Mouse (Mus musculus) stomach, embryonic 16.5 days (tissue): ENCODE measurements around the gene Dnm1. TPM values are rescaled to one million over a fixed set of nuclear protein-coding genes. Genes with fewer than 3 reads are reported as not detected.
A peak's percentile ranks its signal among the peaks of the same experiment; 100 is the strongest.

Experiments
- ATAC-seq: fragments of 200-750 bp; cut with Nextera tagmentation; 2 replicates; pipeline ENCODE4 v1.8.0; 2017; ENCODE audit warnings: moderate number of reproducible peaks, moderate TSS enrichment; ENCODE audit not compliant: insufficient read depth, low FRiP score
- H3K27ac ChIP-seq: fragments of 300-500 bp; sonication (generic); 2 replicates; pipeline ENCODE4 v1.5.1; 2014; ENCODE audit warnings: low read length
- H3K27me3 ChIP-seq: fragments of 300-500 bp; sonication (generic); 2 replicates; pipeline ENCODE4 v1.6.1; 2014; ENCODE audit warnings: low read length, control low read depth, mixed read lengths; ENCODE audit not compliant: control insufficient read depth, insufficient read depth
- H3K36me3 ChIP-seq: fragments of 300-500 bp; sonication (generic); 2 replicates; pipeline ENCODE4 v1.6.1; 2014; ENCODE audit warnings: low read length; ENCODE audit not compliant: control insufficient read depth, insufficient read depth
- H3K4me1 ChIP-seq: fragments of 300-500 bp; sonication (generic); 2 replicates; pipeline ENCODE4 v1.6.1; 2014; ENCODE audit warnings: low read length, control low read depth, mixed read lengths; ENCODE audit not compliant: control insufficient read depth, insufficient read depth
- H3K4me2 ChIP-seq: fragments of 300-500 bp; sonication (generic); 2 replicates; pipeline ENCODE4 v1.6.1; 2014; ENCODE audit warnings: low read depth, low read length, mixed read lengths
- H3K4me3 ChIP-seq: fragments of 300-500 bp; sonication (generic); replicated peaks from 2 replicates; pipeline ENCODE4 v1.5.1; 2014; ENCODE audit warnings: mild to moderate bottlenecking, low read length
- H3K9ac ChIP-seq: fragments of 300-500 bp; sonication (generic); 2 replicates; pipeline ENCODE4 v1.6.1; 2014; ENCODE audit warnings: low read length
- H3K9me3 ChIP-seq: fragments of 300-500 bp; sonication (generic); replicated peaks from 2 replicates; pipeline ENCODE4 v1.6.1; 2016; ENCODE audit warnings: low read length, control low read depth; ENCODE audit not compliant: control insufficient read depth
- WGBS: fragments of 180-500 bp; shearing (Covaris S2); extraction: QIAGEN DNeasy Blood & Tissue Kit; methylation state at CpG from one replicate; pipeline ENCODE4 v1.1.7; 2014; 5-methylcytosine and 5-hydroxymethylcytosine counted together
- polyA plus RNA-seq: library from polyadenylated mRNA; unstranded; fragments of >200 nt; fragmentation: Nextera tagmentation; extraction: Ambion mirVana; gene quantifications from 2 replicates; pipeline ENCODE4 v1.2.1, GENCODE M21; 2015

The Dnm1 gene
- polyA plus RNA-seq, 1 experiment from 2014 or later, result 8.1 TPM

DNA sequence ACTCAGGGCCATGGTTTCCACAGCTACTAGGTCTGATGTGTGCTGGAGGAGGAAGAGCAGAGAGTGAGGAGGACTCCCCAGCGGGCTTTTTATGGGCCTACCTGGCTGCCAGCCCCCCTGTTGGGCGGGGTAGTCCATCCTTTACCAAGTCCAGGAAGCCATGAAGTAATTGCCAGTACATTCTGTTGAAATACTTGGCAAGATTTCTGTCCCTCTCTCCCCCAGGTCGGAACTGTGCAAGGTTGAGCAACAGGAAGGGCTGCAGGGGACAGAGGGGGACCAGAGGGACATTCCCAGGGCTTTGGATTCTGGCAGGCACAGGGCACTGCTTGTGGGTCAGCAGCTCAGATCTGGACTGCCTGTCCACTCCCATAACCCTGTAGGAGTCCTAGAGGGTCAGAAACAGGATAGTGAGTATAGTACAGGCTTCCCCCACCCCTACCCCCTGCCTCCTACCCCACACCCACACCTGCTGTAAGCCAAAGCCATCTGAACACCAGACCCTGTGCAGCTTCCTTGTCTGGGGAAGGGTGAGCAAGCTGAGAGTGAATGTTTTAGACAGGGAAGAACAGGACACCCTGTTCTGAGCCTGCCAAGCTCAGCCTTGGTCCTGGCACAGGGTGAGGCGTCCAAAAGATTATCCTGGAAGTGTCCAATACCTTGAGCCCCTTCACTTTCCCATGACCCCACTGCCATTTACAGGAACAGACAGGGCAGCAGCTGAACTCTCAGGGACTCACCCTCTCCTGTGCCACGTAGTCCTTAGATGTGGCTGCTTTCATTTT lies 34.8 kb upstream of the Dnm1 start, which contains the start of gene Lcn2:
Gene Lcn2 (minus strand): TSS at position 547 of the 785 bp plus-strand sequence.
- Histone ChIP-seq H3K4me3 (no peak within 1 kb of the TSS), H3K4me2 (no peak within 1 kb of the TSS), H3K4me1 (no peaks in the 10 kb centered on the region), H3K9ac (no peak within 1 kb of the TSS; the same call in 1 of the 2 replicates), H3K27me3 (0 out of 2 replicates have a peak, but pooled peaks cover 2% of the 10 kb centered on the region), H3K9me3 (no peaks in the 10 kb centered on the region), H3K27ac (no peak within 1 kb of the TSS), H3K36me3 (no peaks in the 10 kb centered on the region)
- ATAC-seq, result no peak
- 51% methylated on average over 5 of the region's 5 CpGs for WGBS

DNA sequence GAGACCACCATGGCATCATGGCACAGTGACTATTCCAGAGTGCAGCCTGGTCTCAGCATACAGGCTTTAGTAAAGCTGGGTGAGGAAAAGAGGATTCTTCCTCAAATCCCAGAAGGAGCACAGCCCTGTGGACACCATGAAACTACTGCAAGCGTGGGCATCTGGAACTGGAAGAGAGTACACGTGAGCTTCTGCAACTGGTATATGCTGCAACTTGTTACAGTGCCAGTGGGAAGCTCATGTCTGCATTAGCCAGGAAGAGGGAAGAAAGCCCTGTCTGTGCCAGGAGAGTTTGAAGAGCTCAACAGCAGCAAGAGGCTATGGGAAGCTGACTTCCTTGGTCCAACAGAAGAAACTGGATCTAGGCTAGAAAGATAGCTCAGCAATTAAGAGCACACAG lies 29.6 kb upstream of the Dnm1 start:
- Histone ChIP-seq H3K9me3 (no peaks in the 10 kb centered on the region), H3K4me3 (no peak overlapping the region), H3K27me3 (0 out of 2 replicates have a peak, but pooled peaks cover 2% of the 10 kb centered on the region), H3K4me2 (no peak overlapping the region), H3K9ac (no peak overlapping the region), H3K27ac (no peak overlapping the region), H3K36me3 (no peaks in the 10 kb centered on the region), H3K4me1 (peaks cover 6% of the 10 kb centered on the region; the same call in 1 of the 2 replicates)
- ATAC-seq, result no peak
- WGBS, result 79% methylated on average over 2 of the region's 2 CpGs

- WGBS, result 1% methylated on average over 46 of the region's 47 CpGs
- peak; percentile 93 for ATAC-seq
- H3K4me3 ChIP-seq, result peak within 1 kb of the TSS; percentile 66
- H3K9me3 ChIP-seq, result no peaks in the 10 kb centered on the region
- H3K27ac ChIP-seq, result peak within 1 kb of the TSS; percentile 39; the same call in 1 of the 2 replicates
- H3K9ac ChIP-seq, result peak within 1 kb of the TSS; percentile 71
- peak within 1 kb of the TSS; percentile 93 for H3K4me2 ChIP-seq
- peaks cover 6% of the 10 kb centered on the region; the same call in 1 of the 2 replicates for H3K4me1 ChIP-seq
- 0 out of 2 replicates have a peak, but pooled peaks cover 2% of the 10 kb centered on the region for H3K27me3 ChIP-seq
- H3K36me3 ChIP-seq, result no peaks in the 10 kb centered on the region
Measured at GRCm38 (mm10) chr2:32381775-32382223, 28.7 kb upstream of the Dnm1 start, which contains the start of gene 1110008P14Rik. TSS of gene 1110008P14Rik (minus strand) at chr2:32381938.

DNA sequence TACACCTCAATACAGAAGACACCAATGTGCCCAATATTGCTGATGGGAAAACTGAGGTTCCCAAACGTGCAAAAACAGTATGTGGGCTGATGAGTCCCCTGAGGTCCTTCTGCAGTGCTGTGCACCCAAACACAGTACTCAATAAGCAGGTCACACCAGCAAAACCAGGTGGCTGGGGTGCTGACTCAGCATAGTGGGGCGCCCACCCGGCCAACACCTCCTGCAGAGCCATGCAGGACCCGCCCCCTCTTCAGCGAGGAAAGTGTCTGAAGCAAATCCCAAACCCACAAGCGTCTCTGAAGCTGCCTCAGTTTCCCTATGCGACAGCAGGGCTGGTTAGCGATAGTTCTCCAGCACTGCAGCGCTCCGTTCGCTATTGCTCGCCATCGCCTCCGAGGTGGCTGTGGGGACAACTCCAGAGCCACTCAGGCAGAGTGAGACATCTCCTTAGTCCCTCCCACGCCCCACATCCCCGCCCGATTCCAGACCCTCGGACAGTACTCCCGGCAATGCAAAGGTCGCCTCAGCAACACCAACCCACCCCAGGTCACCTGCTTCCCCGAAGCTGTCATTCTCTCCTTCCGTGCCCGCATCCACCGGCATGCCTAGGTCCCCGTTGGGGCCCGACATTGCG lies 28.1 kb upstream of the Dnm1 start:
- no peaks in the 10 kb centered on the region for H3K9me3 ChIP-seq
- H3K27ac ChIP-seq, result peak overlapping the region; percentile 39; the same call in 1 of the 2 replicates
- peak overlapping the region; percentile 93 for H3K4me2 ChIP-seq
- H3K36me3 ChIP-seq, result 0 out of 2 replicates have a peak, but pooled peaks cover 2% of the 10 kb centered on the region
- 0 out of 2 replicates have a peak, but pooled peaks cover 2% of the 10 kb centered on the region for H3K27me3 ChIP-seq
- ATAC-seq, result peak; percentile 38
- peaks cover 6% of the 10 kb centered on the region; the same call in 1 of the 2 replicates for H3K4me1 ChIP-seq
- peak overlapping the region; percentile 66 for H3K4me3 ChIP-seq
- WGBS, result under 1% methylated on average over 27 of the region's 27 CpGs
- H3K9ac ChIP-seq, result peak overlapping the region; percentile 71

DNA sequence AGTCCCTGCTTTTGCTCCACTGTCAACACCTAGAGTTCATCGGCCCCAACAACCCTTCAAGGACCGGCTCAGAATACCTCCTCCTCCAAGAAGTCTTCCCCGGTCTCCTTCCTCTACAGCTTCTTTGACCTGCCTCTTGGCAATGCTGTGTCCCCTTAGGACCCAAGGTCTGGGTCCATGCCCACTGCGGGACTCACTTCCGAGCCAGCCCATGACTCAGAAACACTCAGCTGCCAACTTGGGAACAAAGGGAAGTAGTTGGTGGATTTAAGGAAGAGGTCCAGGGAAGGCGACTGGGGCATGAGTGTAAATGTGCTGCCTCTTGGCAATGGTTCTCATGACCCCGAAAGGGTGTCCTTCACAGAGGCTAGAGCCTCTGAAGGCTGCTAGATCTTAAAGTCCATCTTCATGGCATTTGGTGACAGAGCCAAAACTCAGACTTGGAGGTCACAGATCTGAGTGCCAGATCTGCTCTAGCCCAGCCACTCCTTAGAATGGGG lies 26.9 kb upstream of the Dnm1 start:
- Histone ChIP-seq H3K36me3 (peaks cover 11% of the 10 kb centered on the region; the same call in 1 of the 2 replicates), H3K9me3 (no peaks in the 10 kb centered on the region), H3K9ac (no peak overlapping the region), H3K4me3 (no peak overlapping the region), H3K27me3 (0 out of 2 replicates have a peak, but pooled peaks cover 2% of the 10 kb centered on the region), H3K4me2 (no peak overlapping the region), H3K27ac (no peak overlapping the region), H3K4me1 (peaks cover 6% of the 10 kb centered on the region; the same call in 1 of the 2 replicates)
- no peak for ATAC-seq
- WGBS, result 87% methylated on average over 7 of the region's 7 CpGs

GRCm38 (mm10) chr2:32376963-32377362 lies 23.8 kb upstream of the Dnm1 start:
- 91% methylated on average over 10 of the region's 10 CpGs for WGBS

GRCm38 (mm10) chr2:32375317-32375940 lies 22.3 kb upstream of the Dnm1 start:
- Histone ChIP-seq H3K9ac (no peak overlapping the region), H3K36me3 (peaks cover 13% of the 10 kb centered on the region), H3K9me3 (no peaks in the 10 kb centered on the region), H3K27ac (no peak overlapping the region), H3K27me3 (no peaks in the 10 kb centered on the region), H3K4me1 (no peaks in the 10 kb centered on the region), H3K4me2 (no peak overlapping the region), H3K4me3 (no peak overlapping the region)
- WGBS, result 85% methylated on average over 13 of the region's 13 CpGs
- ATAC-seq, result no peak

More at GRCm38 (mm10) chr2:32376963-32377362, 23.8 kb upstream of the Dnm1 start:
- no peak overlapping the region for H3K4me3 ChIP-seq
- peaks cover 11% of the 10 kb centered on the region for H3K36me3 ChIP-seq
- H3K27me3 ChIP-seq, result no peaks in the 10 kb centered on the region
- peaks cover 6% of the 10 kb centered on the region; the same call in 1 of the 2 replicates for H3K4me1 ChIP-seq
- no peak overlapping the region for H3K4me2 ChIP-seq
- H3K9ac ChIP-seq, result no peak overlapping the region
- no peaks in the 10 kb centered on the region for H3K9me3 ChIP-seq
- no peak for ATAC-seq
- no peak overlapping the region for H3K27ac ChIP-seq

DNA sequence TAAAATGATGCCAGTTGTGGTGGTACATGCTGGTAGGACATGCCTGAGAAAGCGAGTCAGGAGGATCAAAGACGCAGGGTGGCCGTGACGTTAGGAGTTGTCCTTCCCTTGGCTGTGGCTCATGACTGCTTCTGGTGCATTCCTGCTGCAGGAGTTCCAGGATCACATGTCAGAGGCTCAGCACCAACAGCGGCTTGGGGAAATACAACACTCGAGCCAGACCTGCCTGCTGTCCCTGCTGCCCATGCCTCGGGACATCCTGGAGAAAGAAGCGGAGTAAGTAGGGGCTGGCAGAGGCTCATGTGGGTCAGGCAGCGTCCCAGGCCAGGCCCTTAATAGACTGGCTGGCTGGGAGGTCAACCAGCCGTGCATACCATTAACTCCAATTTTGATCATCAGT lies 21.1 kb upstream of the Dnm1 start:
- Histone ChIP-seq H3K27me3 (no peaks in the 10 kb centered on the region), H3K9ac (no peak overlapping the region), H3K4me1 (no peaks in the 10 kb centered on the region), H3K36me3 (peaks cover 17% of the 10 kb centered on the region), H3K4me3 (no peak overlapping the region), H3K4me2 (no peak overlapping the region), H3K27ac (no peak overlapping the region), H3K9me3 (no peaks in the 10 kb centered on the region)
- 92% methylated on average over 10 of the region's 10 CpGs for WGBS
- ATAC-seq, result no peak
